Mouse (Mus musculus) erythroblast, embryonic 14.5 days (primary cell): ENCODE measurements around the gene Tff3.

Experiments used
- GATA1 ChIP-seq: IDR thresholded peaks from 2 replicates; pipeline ENCODE4 v1.6.1; 2012; ENCODE audit warnings: low read length, inconsistent platforms, mixed read lengths
- TAL1 ChIP-seq: IDR thresholded peaks from 3 replicates; pipeline ENCODE4 v1.6.1; 2012; ENCODE audit warnings: low read length, inconsistent platforms, mixed read lengths

DNA sequence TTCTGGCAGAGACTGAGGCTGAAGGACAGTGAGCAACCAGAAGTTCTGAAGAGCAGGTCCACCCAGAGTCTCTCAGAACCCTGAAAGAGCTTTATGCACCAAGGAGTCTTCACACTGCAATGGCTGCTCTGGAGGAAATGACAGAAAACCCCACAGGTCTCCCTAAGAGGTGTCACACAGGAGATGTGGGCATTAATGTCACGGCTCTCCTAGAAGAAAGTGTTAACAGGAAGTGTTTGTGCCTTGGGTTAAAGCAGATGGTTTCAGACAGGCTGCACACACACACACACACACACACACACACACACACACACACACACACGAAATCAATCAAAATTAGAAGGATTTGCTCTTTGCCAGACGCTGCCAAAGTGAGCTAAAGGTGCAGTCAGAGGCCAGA lies 6.8 kb upstream of the Tff3 start:
- no peak for TF ChIP-seq GATA1
- TF ChIP-seq TAL1, result no peak
